In genomic region chr19:15791942-15792341, GRCm38 (mm10) we compare ENCODE assay signal across 17 mouse cellular contexts.
"Had no signal": no experiment of that assay in that cellular context is flagged by ENCODE, and none has a peak within 500 bp of the region (broad histone marks: within the 10 kb centered on the region; RNA-seq: fewer than 3 reads in every experiment).

No protein-coding gene starts in this region.

- H3K4me1 ChIP-seq: liver, embryonic 13.5 days; megakaryocyte, embryonic 14.5 days had no signal

- H3K27me3 ChIP-seq: kidney, embryonic 15.5 days; liver, embryonic 13.5 days; lung, embryonic 15.5 days; megakaryocyte, embryonic 14.5 days had no signal

- H3K4me3 ChIP-seq: kidney, embryonic 15.5 days; left cerebral cortex, adult 2 months; liver, embryonic 13.5 days; lung, embryonic 15.5 days; megakaryocyte, embryonic 14.5 days; myocyte had no signal

- H3K9ac ChIP-seq: kidney, embryonic 15.5 days; liver, embryonic 13.5 days; liver, postnatal 0 days; lung, embryonic 15.5 days had no signal

- H3K36me3 ChIP-seq: kidney, embryonic 15.5 days; liver, embryonic 13.5 days; lung, embryonic 15.5 days had no signal

- H3K27ac ChIP-seq: kidney, embryonic 15.5 days; left cerebral cortex, adult 2 months; liver, embryonic 13.5 days; lung, embryonic 15.5 days; macrophage had no signal

- H3K9me3 ChIP-seq: kidney, embryonic 15.5 days; liver, embryonic 13.5 days; lung, embryonic 15.5 days; megakaryocyte, embryonic 14.5 days had no signal

- ATAC-seq: intestine, embryonic 16.5 days; liver, postnatal 0 days had no signal

- DNase-seq: kidney, adult 2 months; kidney, postnatal 25 days; liver; liver, embryonic 13.5 days; liver, postnatal 0 days; lung, postnatal 14 days; right cerebral cortex, postnatal 4 days; spleen, adult 18-20 months; thymus, adult 18-20 months; thymus, postnatal 14 days had no signal

- H3K4me2 ChIP-seq: kidney, embryonic 15.5 days; liver, embryonic 13.5 days had no signal
